Mouse (Mus musculus) MN1 (cell line): ENCODE data around the gene Cyyr1.
"Not testable (repeated sequence)": the region's sequence is repeated elsewhere in the genome, so short reads cannot be mapped to it uniquely, and the experiment has no call there.

ENCODE experiments used
- DNase-seq: peaks from one replicate; pipeline ENCODE4 v3.0.0-alpha.2; 2016; ENCODE audit warnings: low spot score

Cyyr1 gene

DNA sequence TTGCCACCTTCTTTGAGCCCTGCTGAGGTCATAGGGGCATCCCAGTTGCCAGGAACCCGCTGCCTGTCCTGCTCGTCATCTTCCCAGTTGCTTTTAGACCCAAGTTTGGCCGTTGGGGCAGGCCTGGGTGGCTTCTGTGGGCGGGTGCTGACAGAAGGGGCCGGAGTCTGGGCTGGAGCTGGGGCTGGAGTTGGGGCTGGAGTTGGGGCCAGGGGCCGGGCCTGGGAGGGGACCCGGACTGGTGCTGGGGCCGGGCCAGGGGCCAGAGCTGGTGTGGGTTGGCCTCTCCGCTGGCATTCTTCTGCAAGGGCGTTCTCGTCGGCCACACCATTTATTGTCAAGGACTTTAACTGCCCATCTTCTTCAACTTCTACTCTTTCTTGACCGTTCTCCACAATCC, at the start of gene Cyyr1:
TSS of gene Cyyr1 (minus strand) at position 101 of the 400 bp plus-strand sequence.
- DNase-seq: not testable (repeated sequence)

DNA sequence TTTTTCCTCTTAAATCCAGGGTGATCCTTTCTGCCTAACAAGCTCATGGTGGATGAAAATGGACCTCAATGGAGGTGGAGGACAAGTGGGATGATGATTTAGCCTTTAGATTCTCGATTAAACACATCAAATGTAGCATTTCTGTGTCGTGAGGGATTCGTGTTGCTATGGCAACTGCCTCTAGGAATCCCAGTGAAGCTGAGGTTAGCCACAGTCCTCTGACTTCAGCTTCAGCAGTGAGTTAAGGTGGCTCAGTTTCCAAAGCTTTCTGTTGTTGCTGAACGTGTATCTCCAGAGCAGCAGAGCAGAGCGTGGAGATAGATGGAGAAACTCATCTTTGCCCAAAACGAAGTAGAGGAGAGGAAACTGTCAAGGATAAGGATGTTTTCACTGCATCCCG, 35.6 kb upstream of the Cyyr1 start:
- no peak for DNase-seq

DNA sequence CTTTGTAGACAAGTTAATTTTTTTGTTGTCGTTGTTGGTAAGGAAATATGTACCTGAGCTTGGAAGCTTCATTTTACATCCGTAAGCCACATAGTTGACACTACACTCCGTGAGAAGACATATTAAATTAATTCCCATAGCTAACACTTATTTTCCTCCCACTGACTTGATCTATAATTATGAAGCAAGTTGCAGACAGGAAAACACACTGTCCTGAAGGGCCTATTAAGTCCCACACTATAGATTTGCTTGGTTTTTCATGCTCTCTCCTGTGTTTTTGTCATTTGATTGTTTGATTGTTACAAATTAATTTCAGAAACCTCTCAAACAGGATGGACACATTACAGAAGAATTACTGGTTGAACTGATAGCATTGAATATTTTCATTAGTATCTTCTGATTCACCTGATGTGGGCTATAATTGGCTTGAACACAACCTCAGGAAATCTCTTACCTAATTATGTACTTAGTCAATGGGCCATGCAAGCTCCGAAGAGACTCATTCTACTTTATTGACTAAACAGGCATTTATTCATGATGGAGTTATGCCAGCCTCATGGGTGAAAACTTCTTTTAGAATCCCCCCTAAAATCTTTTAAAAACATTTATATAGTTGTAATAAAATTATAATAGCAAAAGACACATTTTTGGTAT, 34.5 kb upstream of the Cyyr1 start:
- DNase-seq: no peak

DNA sequence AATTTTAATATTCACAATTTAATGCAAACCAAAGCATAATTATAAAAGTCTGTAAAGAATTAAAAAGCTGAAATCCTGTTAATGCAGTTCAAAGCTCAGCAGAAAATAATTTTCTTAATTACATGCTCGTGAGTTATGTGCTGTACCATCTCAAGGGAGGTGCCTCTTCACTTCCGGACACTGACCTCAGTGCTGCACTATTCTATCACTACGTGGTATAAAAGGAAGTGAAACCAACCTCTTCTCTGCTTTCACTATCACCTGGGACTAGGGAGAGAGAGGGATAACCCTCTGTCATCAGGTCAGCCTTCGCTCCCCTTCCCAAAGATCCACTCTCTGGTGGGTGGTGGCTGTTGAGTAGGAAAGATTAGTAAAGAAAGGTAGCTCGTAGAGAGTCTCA, 13.3 kb upstream of the Cyyr1 start:
- DNase-seq: no peak

DNA sequence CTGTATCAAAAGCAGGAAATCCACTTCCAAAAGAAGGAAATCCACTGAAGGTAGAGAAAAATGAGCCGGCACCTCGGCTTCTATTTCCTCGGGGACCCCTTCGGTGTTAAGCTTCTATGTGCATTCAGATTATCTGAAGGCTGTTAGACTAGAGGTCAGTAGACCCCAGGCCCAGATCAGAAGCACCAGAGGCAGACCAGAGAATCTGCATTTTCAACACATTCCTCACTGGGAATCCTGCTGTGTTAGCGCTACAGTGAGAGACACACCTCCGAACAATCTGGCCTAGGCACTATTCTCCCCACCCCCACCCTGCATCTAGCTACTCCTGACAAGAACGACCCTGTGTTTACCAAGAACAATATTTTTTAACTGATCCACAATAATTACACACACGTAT, 641 bp upstream of the Cyyr1 start:
- DNase-seq: no peak

DNA sequence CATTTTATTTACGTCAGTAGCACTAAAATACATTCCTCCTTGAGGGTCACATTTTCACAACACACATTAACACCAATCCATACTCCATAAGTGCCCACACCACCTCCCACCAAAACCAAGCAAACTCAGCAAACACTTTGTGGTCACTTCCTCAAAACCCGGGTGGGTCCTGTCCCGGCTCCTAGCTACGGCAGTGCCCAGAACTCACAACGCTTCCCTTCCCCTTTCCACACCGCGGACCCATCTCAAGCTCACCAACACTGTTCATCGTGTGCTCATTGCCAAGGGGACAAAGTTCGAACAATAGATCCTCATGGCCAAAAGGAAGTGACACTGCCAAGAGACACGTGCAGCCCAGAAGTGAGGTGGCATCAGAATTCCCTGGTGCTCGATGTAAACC, 1.2 kb downstream of the Cyyr1 start:
- DNase-seq: not testable (repeated sequence)

DNA sequence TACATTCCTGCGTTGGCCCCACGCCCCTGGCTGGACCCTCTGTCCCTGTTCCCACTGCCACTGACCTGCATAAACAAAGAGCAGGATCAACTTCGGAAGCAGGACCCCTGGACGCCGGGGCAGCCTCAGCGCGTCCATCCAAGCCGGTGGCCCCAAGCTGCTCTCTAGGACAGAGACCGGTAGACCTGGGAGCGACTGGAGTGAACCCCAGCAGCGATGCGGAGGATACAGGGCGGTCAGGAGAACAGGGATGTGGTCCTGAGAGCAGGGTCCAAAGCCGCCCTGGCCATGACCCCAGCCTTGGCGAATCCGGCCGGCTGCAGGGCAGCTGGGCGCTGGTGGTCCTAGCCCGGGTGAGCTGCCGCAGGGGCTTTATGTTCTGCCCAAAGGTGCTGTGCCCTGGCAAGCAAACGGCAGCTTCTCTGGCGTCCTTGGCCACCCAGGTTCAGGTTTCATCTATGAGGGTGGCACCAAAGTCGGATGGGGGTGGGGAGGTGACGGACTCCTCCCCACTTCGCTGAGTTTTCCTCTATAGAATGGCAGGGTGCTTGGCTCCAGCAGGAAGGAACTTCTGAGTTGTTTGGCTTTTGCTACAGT, 3.1 kb downstream of the Cyyr1 start:
- DNase-seq: no peak

DNA sequence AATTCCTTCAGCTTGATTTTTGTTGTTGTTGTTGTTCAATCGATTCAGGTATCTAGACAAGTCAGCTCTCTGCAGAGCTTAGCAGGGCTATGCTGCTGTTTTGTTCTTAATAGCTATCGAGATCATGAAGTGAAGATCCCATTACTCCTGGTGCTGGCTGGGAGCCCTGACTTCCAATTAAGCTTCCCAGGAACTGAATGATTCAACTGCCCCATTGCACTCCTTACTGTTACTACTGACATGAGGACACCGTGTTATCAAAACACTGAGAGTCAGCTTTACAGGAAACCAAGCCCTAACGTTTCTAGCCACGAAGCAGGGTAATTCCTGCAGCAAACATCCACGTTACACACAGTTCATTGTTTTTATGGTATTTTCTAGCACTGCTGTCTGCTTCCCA, 6.7 kb downstream of the Cyyr1 start:
- no peak for DNase-seq

DNA sequence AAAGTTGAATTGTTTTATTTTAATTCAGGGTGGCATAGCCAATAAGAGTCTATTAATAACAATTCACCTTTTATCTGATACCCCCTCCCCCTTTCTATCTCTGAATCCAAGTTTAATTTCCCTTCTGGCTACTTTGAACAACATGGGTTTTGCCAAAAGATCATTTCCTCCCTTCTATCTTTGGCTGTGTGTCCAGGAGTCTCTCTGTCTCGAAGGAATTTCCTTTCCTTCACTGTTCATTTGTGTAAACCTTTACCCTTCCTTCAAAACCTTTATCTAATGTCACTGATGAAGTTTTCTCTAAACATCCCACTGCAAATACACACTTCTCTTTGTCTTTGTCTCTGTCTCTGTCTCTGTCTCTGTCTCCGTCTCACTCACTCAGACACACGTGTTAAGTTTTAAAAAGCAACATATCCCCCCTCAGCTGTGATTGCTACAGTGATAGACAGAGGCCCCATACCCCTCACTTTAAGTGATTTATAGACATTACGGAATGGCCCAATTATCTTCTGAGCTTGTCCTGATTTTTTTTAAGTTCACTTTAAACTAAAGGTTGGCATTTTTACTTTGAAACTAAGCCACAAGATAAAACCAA, 11.4 kb downstream of the Cyyr1 start:
- DNase-seq: no peak

DNA sequence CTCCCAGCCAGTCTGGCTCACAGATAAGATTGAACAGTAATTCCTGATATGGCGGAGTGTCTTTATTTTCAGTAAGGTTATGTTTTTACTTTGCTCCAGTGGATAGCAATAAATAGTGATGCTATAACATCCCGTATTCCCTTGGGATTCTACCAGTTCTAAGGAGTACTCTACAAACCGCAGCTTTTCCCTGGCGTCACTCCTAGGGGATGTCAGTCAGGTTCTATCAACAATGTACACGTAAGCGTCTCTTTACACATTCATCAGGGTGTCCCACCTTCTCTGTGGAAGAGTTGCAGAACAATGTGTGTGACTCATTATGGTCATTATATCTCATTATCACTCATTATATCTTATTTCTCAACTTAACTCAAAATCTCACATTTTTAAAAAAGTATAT, 12.2 kb downstream of the Cyyr1 start:
- DNase-seq: no peak

DNA sequence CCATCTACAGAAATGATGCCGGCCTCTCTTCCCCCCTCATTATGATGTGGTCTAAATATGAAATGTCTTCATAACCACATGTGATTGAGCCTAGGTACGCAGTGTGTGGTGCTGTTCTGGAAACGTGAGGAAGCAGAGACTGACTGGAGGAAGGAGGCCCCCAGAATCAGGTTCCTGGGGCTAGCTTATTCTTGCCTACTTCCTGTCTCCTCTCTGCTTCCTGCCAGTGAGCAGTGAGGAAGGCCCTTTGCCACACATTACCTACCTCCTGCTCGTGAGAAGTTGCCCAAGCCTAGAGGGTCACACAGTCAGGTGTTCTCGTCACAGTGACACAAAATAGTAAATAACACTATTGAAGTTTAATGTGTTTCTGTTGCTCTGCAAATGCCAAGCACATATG, 14.8 kb downstream of the Cyyr1 start:
- no peak for DNase-seq

DNA sequence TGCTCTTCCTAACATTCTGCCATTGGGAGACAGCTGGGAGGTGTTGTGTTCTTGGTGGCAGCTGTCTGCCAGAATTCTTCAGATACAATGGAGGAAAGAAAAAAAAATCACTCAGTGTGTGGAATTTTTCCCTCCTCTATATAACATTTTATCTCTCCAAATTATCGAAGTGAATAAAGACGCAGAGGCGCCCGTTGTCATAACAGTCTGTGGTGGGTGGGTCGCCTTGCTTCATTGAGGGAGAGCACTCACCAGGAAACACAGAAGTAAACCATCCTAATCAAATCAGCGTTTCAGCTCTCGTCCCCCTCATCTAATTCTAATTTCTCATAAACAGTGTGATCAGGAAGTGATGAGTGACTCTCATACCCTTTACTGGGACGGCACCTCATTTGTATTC, 17.1 kb downstream of the Cyyr1 start:
- no peak for DNase-seq

DNA sequence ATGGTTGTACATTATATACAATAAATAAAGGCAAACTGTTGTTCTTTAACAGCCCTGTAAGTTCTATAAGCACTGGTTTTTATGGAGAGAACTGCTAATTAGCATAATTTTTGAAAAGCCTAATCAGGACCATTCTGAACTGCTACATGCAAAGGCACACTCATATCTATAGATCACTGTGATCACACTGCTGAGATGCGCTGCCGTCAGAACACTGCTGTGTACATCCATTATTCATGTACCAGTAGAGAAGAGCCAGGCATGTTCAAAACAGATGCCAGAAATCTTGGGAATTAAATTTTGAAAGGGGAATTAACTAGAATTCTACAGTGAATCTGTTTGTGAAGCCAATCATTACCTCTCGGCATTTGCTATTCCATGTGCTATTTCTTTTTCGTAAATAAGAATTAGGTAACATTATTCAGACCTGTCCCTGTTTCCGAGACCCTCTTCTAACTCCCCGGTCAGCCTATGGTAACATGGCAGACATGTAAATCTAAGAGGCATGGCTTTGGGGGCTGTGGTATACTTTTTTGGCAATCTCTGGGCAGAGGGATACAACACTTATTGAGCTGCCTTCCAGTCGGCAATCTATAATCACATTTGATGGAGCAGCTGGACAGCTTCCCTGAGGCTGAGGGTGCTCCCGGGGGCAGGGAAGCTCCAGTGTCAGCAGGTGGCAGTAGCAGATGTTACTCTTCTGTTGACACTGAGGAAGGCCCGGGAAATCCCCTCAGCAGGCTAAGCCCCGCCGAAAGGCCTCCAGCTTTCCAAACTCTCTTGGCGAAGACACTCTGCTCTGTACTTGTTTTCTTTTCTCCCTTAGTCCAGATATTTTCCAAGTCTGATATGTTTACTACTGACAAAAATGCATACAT, 25.2 kb downstream of the Cyyr1 start:
- DNase-seq: peak; percentile 65

DNA sequence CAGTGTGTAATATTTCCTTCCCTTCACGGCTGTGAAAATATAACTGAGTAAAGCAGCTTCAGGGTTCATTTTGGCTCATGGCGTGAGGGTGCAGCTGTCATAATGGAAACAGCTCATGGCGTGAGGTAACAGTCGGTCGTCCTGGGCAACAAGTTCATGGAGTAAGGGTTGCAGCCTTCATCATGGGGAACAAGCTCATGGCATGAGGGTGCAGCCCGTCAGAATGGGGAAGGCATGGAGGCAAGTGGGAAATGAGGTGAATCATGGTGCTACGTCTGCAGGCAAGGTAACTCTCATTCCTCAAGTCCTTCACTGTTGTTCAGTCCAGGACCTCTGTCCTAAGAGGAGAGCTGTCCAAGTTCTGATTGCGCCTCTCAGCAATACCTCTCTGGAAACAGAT, 28.6 kb downstream of the Cyyr1 start:
- DNase-seq: no peak

DNA sequence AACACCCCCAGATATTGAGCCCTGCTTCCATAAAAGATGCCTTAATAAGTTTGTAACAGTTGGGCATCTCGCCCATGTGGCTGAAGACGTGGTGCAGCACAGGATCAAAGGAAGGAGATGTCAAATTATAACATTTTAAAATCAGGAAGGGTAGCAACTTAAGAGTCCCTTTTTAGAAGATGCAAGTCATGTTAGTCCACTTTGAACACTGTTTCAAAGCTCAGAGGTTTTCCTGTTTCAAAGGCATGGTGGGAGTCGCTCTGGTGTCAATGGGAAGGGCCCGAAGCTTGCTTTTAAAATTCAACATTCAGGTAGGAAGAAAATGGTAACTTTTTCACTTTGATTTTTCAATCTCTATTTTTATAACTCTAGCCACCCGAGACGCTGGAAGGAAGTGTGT, 45.9 kb downstream of the Cyyr1 start:
- no peak for DNase-seq

DNA sequence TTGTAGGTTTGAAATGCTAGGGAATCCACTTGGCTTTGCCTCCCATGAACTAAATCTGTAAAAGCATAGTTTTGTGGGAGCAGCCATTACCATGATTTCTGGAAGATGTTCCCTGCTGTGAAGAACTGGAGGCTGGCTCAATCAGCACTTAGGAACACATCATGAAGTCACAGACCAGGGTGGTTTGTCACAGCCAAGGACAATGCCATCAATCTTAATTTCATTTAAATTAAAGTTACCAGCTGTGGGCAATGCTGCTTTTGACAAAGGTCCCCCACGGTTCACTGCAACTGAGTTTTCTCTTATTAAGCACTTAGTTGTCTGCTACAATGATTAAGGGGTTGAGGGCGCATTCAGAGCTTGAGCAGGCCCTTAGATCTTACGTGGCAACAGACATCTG, 48.1 kb downstream of the Cyyr1 start:
- no peak for DNase-seq

DNA sequence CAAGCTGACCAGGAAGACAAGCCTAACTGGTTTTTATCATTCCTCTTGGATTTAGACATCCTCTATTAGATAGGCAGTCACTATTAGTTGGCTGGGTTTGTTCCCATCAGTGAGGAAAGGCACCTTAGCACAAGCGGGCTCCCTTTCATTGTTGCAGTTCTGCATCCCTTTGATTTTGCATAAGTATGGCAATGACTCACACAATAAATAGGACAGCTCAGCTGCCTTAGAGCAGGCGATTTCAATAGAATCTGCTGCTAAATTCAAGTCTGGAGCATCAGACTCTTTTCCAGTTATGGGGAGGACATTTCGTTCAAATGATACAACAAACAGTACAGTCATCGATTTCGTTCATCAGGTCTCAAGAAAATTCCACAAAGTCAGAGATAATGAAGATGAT, 49.8 kb downstream of the Cyyr1 start:
- no peak for DNase-seq

DNA sequence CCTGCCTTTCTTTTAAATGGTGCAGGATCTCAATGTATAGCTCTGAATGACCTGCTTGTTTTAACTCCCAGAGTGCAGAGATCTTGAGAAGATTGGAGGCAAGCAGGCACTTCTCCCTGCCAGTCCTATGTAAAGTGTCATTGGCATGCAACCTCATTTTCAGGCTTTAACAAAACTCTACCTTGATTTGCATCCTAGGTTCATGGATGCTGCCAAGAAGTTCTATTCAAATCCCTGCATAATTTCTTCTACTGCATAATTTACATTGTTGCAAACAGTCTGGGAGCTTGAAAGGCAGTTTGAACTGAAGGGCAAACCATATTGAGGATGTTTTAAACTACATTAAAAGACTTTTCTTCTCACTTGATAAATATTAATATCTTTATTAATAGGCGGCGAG, 57.4 kb downstream of the Cyyr1 start:
- DNase-seq: no peak

DNA sequence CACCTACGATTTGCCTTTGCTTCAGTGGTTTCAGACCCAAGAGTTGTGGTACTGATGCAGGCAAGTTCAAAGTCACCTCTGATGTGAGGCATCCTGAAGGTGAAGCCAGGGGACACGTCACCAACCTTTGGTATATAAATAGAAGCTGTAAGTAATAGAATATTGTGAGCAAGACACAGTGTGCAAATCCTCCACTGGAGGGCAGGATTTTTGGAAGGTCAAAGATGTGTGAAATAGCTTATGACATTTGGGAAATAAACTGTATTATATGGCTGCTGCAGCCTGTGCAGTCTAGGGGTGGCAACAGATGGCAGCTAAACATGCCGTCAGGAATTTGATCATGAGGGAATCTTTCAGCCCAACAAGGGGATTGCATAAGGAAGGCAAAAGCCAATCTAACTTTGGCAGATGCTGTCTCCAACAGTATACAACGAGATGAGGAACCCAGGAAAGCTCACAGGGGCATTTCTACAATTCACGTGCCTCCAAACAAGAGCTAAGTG, 65.0 kb downstream of the Cyyr1 start:
- no peak for DNase-seq

DNA sequence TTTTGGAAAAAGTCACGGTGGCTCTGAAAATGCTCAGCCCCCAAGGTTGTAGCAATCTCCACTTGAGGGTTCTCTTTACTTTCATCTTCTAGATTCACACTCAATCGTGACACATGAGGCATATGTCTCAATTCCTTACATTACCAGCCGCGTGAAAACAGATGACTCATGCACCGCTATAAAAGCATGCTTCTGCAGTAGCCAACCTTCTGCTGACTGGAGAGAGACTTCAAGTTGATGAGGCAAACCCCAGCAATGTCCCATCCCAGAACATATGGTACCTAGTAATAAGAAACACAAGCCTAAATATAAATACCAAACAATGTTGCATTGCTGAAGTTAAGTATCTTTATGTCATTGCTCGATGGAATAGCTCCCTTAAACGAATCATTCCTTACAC, 65.9 kb downstream of the Cyyr1 start:
- no peak for DNase-seq

DNA sequence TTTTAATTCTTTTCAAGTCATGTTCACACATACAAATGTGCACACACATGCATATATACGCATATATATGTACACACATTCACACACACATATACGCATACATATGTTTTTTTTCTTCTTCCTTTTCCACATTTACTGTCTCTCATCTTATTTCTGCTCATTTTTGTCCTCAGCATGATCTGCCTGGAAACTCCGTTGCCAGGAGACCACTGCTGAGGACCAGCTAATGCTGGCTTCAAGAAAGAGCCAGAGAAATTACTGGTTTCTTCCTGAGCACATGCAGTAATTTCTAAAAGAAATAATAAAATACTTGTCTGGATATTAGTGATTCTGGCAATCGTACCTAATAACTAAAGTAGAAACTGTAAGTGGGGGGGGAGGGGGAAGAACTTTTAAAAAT, 68.6 kb downstream of the Cyyr1 start:
- DNase-seq: no peak

DNA sequence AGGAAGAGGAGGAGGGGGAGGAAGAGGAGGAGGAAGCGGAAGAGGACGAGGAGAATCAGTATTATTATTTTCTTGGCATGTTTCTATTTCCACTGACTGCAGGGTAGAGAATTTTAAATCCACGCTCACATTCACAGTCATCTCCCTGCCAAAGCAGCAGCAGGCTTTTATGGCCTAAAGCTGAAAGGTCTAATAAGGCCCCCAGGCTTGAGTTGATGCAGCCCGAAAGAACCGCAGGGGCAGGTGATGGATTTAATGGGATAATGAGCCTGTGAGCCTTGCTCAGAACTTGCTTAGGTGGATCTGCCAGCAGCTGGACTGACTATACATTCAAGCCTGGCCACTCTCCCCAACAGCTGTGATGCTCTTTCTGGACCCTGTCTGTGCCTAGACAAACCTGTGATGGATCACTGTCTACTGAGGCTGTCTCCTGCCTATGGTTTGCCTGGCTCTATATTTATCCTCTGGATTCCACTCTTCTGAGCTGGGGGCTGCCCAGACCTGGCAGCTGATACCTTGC, 78.6 kb downstream of the Cyyr1 start:
- DNase-seq: no peak

DNA sequence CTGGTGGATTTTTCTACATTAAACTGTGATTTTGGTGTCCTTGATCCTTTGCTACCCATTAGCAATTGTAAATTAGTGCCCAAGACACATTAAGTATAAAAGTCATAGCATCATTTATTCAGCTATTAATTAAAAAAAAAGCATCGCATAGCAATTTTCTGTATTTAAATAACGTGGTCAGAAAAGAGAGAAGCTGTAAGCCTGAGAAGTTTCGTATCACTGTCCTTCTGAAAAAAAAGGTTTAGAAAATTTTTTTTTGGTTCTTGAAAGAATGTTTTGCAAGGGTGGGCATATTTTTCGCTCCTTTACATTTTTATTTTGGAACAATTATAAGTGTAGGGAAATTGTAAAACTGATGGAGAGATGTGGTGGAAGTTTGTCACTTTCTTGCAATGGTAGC, 83.1 kb downstream of the Cyyr1 start:
- no peak for DNase-seq
